Mouse (Mus musculus) gastrocnemius, adult 8-10 months (tissue): Measurements from ENCODE around the gene Nepn. TPM values are rescaled to one million over a fixed set of nuclear protein-coding genes. Genes with fewer than 3 reads are reported as not detected.
A peak's percentile ranks its signal among the peaks of the same experiment; 100 is the strongest.
"Not testable (repeated sequence)": the region's sequence is repeated elsewhere in the genome, so short reads cannot be mapped to it uniquely, and the experiment has no call there.

ENCODE experiments used
- DNase-seq, 2 experiments: peaks; one replicate each; pipeline ENCODE4 v3.0.0; 2022; ENCODE audit warnings: low spot score in 2 of 2
- total RNA-seq, 4 experiments: library from RNA; stranded (reverse); gene quantifications; 2 replicates each; pipeline ENCODE4 v1.2.4; 2022

Gene Nepn
- total RNA-seq = under 1 TPM in 1 of 4 experiments, not detected in 3; 0.19 TPM

DNA sequence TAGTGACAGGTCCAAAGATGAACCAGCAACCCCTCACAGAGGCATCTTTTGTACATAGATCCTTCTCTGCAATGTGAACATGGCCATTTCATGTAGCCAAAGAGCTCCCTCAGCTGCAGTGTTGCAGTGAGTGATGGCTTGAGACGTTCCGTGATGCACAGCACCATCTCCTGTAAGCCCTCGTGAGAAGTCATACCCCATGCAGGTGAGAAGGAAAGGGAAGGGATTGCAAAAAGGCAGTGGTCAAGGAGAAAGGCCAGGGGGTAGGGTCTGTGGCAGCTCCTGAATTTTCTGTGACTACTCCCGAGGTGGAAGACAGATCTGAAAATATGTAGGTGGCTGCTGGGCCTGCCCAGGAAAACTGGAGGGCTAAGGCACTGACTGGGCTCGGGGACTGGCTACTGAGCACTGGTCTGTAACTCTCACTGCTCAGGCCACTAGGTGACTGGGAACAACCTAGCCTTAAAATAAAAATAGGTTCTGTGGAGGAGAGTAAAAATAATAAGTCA lies at the start of gene Nepn:
Nepn (plus strand) TSS at position 51 of the 509 bp plus-strand sequence.
- DNase-seq = no peak

DNA sequence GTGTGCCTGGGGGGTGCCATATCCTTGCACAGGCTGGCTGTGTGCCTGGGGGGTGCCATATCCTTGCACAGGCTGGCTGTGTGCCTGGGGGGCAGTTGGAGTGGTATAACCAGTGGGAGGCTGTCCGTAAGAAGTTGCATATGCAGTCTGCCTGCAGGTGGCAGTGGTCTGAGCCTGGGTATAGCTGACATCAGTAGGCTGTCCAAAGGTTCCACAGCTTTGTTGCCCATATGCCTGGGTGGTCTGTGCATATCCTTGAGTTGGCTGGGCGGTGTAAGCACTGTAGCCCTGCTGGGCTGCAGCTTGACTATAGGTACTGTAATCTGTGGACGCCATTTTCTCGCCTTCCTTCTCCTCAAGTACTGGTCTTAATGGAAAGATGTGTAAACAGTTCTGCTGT lies 45.4 kb upstream of the Nepn start:
- DNase-seq = not testable (repeated sequence)

DNA sequence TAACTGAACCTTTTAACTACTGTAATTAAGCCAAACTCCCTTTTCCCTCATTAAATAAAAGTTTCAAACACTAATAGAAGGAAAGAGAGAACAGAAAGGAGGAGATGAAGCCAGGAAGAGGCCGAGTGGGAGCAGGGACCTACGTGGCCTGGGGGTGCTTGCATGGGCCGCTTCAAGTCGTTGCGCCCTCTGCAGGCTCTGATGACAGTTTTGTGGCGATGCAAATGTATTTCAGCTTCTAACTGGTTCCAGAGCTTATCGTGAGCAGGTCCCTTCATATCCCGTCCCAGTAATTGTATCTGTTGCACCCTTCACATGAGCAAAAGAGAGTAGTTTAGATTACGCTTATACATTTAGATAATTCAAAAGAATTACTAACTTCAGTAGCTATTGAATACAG lies 35.6 kb upstream of the Nepn start:
- no peak for DNase-seq

GRCm38 (mm10) chr10:52358467-52358866 lies 30.3 kb upstream of the Nepn start, which contains the start of gene Gm26741:
Gene Gm26741 (plus strand): TSS chr10:52358767.
- DNase-seq = no peak

DNA sequence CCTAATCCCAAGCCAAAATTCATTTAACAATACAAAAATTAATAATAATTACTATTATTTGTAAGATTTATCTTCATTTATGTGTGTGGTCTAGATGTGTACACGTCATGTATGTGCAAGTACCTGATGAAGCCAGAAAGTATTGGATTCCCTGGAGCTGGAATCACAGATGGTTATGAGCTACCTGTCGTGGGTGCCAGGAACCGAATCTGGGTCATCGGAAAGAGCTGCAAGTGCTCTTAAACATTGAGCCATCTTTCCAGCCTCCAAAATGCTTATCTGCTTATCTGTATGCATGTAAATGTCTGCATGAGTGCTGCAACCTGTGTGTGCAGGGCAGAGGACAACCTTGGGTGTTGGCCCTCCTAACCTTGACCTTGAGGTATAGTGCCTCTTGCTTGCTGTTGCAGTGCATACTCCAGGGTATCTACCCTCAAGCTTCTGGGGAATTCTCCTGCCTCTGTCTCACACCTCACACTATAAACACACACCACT lies 28.5 kb upstream of the Nepn start:
- DNase-seq = no peak

DNA sequence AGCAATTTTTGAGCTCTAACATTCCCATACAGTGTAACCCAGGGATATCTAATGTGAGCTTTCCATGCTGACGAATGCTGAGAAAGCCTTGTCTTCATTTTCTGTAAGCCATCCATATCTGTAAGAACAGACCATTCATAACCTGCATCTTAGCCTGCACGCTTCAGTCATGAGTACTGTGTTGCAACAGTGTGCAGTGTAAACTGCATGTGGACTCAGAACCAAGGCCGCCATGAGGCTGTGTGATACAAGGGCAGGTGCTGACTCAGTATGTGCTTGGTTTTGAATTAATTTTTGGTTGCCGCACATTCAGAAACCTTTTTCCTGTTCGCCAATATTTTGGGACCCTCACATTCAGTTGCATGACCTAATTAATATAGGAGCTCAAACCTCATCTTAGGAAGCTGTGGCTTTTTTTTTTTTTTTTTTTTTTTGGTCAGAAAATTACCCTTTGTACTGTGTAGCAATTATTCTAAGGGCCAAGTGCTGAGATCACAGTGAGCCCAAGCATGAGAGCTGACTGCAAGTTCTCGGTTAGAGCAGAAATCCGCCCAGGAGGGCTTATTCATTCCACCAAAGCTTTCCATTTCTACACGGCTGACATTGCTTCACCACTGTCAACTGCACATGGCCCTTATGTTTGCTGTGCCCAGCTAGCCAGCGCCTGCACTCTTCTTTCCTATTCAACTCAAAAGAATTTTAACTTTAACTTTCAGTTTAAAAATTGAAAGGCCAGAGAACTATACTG lies 27.7 kb upstream of the Nepn start:
- DNase-seq = no peak

- no peak for DNase-seq
Measured at GRCm38 (mm10) chr10:52368376-52368775, 20.4 kb upstream of the Nepn start.

- no peak for DNase-seq
Measured at GRCm38 (mm10) chr10:52373834-52374233, 14.9 kb upstream of the Nepn start.

DNA sequence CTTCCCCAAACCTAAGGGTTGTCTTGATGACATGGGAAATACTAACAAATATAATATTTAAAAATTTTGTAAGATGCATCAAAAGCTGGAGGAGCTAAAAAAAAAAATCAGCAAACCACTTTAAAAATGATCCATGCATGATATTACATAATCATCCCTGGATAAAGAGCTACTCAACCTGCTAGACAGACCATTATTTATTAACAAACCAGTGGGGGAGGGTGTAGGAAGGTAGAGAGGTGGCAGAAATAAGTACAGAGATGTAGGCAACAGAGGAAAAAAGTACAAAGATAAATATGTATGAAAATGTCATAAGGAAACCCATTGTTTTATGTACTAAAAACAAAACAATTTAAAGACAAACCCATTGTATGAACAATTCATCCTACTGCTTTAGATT lies 14.1 kb upstream of the Nepn start:
- no peak for DNase-seq

- DNase-seq = no peak
Measured at GRCm38 (mm10) chr10:52376422-52376821, 12.3 kb upstream of the Nepn start.

DNA sequence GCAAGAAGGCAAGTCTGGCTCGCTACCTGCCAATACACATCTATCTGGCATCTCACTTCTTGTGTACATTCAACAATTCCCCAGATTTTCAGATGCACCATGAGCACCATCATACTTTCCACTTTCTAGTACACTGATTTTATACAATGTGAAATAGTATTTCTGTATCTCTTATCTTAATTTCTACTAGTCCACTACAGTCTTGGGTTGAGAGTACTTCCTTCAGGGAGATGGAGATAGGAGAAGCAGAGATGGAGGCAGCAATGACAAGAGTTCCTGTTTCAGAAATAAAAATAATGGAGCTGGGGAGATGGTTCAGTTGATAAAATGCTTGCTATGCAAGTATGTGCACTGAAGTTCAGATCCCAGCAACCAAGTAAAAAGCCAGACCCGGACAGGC lies 11.0 kb upstream of the Nepn start:
- DNase-seq = no peak

GRCm38 (mm10) chr10:52381321-52381801 lies 7.4 kb upstream of the Nepn start:
- DNase-seq = no peak

DNA sequence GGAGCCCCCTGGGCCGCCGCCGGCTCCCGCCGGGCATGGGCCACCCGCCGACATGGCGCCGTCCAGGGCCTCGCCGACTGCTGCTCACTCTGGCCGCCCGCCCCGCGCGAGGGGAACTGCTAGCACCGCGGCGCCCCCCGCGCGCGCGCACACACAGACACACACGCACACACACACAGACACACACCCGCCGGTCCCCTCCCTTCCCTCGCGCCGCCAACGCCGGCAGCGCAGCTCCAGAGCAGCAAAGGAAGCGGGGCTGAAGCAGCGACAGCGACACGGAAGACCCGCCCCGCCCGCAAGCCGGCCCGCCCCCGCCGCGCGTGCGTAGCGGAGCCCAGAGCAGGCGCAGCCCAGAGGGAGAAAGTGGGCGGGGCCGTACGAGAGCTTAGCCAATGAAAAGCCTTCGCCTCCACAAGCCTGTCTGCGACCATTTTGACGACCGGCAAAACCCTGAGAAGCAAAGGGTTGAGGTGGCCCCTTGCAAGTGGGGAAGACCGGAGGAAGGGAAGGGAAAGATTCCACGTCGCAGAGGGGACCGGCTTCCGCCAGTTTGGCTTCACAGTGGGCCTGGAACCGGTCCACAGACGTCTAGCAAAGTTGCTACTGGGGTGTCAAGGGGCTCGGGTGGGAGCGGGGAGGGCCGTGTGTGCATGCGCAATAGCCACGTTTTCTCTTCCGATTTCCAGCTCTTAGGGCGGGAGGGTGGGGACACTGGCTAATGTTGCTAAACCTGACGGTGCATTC lies 6.8 kb upstream of the Nepn start, which contains the start of gene Gopc:
Gopc (minus strand) TSS at position 280 of the 747 bp plus-strand sequence.
- DNase-seq = peak; percentile 94 to 96

DNA sequence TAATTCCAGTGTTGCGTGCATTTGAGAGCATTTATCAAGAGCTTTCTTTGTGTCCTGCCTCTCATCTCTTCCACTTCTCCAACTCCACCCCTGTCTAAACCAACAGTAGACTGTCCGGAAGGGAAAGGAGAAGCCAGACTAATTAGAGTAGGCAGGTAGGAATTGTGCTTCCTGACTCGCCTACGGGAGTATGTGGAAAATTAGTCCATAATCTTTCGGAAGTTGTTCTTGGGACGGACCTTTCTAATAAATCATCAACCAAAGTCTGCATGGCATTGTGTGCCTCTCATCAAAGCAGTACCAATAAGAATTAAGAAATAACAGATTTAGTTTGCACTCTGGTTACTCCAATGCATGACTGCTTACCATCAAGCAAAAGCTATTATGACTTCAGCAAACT lies 5.8 kb upstream of the Nepn start:
- no peak for DNase-seq

DNA sequence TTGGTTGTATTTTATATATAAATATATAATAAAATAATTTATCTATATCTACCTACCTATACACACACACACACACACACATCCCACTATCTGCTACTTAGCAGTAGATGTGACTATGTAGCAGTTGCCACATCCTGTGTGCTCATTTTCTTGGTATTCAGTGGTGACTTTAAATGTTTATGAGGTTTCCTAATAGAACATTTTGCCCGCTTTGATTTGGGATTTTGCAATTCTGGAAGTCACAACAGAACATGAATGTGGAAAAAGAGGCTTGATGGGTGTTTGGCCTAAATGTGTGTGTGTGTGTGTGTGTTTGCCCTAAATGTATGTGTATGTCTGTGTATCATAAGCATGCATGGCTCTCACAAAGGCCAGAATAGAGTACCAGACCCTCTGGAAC lies 5.2 kb upstream of the Nepn start:
- no peak for DNase-seq

GRCm38 (mm10) chr10:52384823-52385610 lies 3.8 kb upstream of the Nepn start:
- DNase-seq = no peak

DNA sequence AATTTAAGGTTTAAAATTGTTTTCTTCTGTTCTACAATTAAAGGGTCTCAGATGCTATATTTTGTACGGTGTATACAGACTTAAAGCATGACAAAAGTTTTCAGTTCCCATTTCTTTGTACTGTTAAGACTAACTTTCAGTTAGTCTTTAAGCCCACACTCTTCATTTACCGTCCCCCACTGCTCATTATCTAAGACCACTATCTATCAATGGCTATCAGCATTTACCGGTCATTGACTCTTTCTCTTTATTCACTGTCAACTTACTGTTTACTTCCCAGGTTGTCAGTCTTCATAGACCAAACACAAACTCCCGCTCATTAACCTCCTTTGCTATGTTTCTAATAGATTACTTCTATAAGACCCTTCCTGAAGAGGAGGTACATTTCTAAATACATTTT lies 1.6 kb upstream of the Nepn start:
- DNase-seq = no peak

- DNase-seq = no peak
Measured at GRCm38 (mm10) chr10:52389438-52389837, 666 bp downstream of the Nepn start.

DNA sequence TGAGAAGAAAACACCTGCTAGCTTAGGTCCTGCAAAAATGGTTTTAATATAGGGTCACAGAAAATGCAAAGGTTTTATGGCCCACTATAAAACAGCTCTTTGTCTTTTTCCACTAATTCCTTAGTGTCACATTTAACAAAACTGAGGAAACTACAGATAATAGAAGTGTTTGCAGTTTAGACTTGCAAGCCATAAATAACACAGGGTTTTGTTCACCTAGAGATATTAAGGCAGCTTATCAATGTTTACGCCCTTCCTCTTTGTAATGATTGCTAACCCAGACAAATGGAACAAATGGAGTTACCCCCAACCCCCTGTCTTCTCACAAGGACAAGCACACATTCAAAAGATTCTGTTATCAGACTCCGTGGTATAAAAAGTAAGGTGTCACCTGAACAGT lies 2.4 kb downstream of the Nepn start:
- DNase-seq = no peak

DNA sequence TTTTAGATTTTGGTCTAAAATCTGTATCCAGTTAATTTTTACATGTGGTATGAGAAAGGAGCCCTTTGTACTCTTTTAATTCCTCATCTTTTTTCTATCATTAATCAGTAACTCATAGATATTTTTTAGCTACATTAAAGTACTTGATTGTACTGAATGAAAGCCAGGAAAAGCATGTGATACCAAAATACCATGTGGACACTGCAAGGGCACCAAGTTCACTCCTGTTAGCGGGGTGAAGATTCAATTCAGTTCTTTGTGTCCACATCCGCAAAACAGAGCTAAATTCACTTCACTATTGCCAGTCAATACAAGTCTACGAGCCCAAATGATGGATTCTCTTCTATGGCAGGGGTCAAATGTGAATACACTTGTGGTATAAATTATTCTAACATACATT lies 7.9 kb downstream of the Nepn start:
- DNase-seq = no peak

- no peak for DNase-seq
Measured at GRCm38 (mm10) chr10:52398715-52399114, 9.9 kb downstream of the Nepn start.
